Mouse (Mus musculus): ENCODE measurements at regions not wholly inside any gene's neighbourhood (a gene's known extent, or its start where the extent isn't known, plus 50 kb on each side); places are given as distances from the start of the nearest gene placed in this dataset.

GRCm38 (mm10) chr2:144123395-144124034, 90.7 kb downstream of the Banf2 start:
- 74% methylated on average over 8 of the region's 8 CpGs for WGBS
- no peaks in the 10 kb centered on the region for H3K36me3 ChIP-seq (replicated peaks)
- H3K27me3 ChIP-seq (replicated peaks; ENCODE audit: low read depth, poor library complexity, severe bottlenecking) = no peaks in the 10 kb centered on the region
- no peaks in the 10 kb centered on the region for H3K9me3 ChIP-seq
- H3K27ac ChIP-seq (replicated peaks) = no peak overlapping the region
- peaks cover 8% of the 10 kb centered on the region for H3K4me1 ChIP-seq
- peak; percentile 22 for DNase-seq (ENCODE audit: low spot score)
- no peak overlapping the region for H3K4me3 ChIP-seq

- H3K9me3 ChIP-seq = no peaks in the 10 kb centered on the region
- whole genome bisulfite sequencing = 76% methylated on average over 13 of the region's 13 CpGs
- no peak overlapping the region for H3K4me3 ChIP-seq
- H3K36me3 ChIP-seq (replicated peaks) = no peaks in the 10 kb centered on the region
- H3K4me1 ChIP-seq = peaks cover 8% of the 10 kb centered on the region
- H3K27me3 ChIP-seq (replicated peaks; ENCODE audit: low read depth, poor library complexity, severe bottlenecking) = no peaks in the 10 kb centered on the region
- no peak for DNase-seq (ENCODE audit: low spot score)
- no peak overlapping the region for H3K27ac ChIP-seq (replicated peaks)
These were observed 94.5 kb downstream of the Banf2 start for GRCm38 (mm10) chr2:144127082-144128037.

- WGBS = 79% methylated on average over 3 of the region's 3 CpGs
- Histone ChIP-seq H3K27ac (replicated peaks) (no peak overlapping the region), H3K4me1 (peaks cover 7% of the 10 kb centered on the region), H3K9me3 (no peaks in the 10 kb centered on the region), H3K36me3 (replicated peaks) (no peaks in the 10 kb centered on the region), H3K4me3 (no peak overlapping the region), H3K27me3 (replicated peaks; ENCODE audit: low read depth, poor library complexity, severe bottlenecking) (no peaks in the 10 kb centered on the region)
- DNase-seq (ENCODE audit: low spot score) = no peak
These were observed 95.2 kb downstream of the Banf2 start for GRCm38 (mm10) chr2:144128038-144128402.

DNA sequence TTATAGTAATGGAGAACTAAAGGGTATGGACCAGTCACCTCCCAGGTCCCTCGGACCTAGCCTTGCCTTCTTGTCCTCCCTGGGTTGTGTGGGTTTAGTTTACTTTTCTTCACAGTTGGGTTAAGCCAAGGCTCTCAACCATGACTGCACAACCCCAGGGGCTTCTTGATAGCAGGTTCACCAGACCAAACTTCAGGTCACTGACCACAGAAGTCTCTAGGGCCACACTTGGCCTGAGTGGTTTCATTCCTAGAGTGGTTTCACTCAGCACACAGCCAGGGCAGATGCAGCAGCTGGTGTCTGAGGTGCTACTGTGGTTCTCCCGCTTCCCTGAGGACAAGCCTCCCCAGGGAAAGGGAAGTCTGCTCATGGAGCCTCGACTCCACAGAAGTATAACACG, 95.7 kb downstream of the Banf2 start:
- Histone ChIP-seq H3K27me3 (replicated peaks; ENCODE audit: low read depth, poor library complexity, severe bottlenecking) (no peaks in the 10 kb centered on the region), H3K9me3 (no peaks in the 10 kb centered on the region), H3K36me3 (replicated peaks) (no peaks in the 10 kb centered on the region), H3K4me1 (peaks cover 2% of the 10 kb centered on the region), H3K4me3 (no peak overlapping the region), H3K27ac (replicated peaks) (no peak overlapping the region)
- no peak for DNase-seq (ENCODE audit: low spot score)
- 81% methylated on average over 4 of the region's 4 CpGs for WGBS

GRCm38 (mm10) chr2:144133806-144134574, 101.1 kb downstream of the Banf2 start:
- 59% methylated on average over 14 of the region's 14 CpGs for WGBS
- H3K27ac ChIP-seq (replicated peaks) = peak overlapping the region; percentile 80
- no peaks in the 10 kb centered on the region for H3K9me3 ChIP-seq
- peaks cover 24% of the 10 kb centered on the region for H3K4me1 ChIP-seq
- no peak overlapping the region for H3K4me3 ChIP-seq
- H3K36me3 ChIP-seq (replicated peaks) = no peaks in the 10 kb centered on the region
- DNase-seq (ENCODE audit: low spot score) = peak; percentile 41
- H3K27me3 ChIP-seq (replicated peaks; ENCODE audit: low read depth, poor library complexity, severe bottlenecking) = no peaks in the 10 kb centered on the region

DNA sequence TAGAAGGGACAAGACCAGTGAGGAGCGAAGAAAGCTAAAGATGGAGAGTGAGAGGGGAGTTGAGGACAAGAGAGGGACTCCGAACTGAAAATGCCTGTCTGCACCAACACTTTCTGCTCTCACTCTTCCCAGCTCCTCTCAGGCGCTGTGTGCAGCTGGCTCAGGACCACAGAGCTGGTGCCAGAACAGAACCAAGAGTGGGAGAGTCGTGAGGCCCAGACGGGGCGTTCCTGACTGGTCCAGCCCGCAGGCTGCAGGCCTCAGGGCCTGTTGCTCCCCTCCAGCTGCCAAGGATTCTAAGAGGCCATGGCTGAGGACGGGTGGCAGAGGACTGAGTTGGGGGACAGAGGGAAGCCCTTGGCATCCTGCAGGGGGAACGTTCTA, 101.7 kb downstream of the Banf2 start:
- Histone ChIP-seq H3K4me1 (peaks cover 30% of the 10 kb centered on the region), H3K9me3 (no peaks in the 10 kb centered on the region), H3K36me3 (replicated peaks) (no peaks in the 10 kb centered on the region), H3K27me3 (replicated peaks; ENCODE audit: low read depth, poor library complexity, severe bottlenecking) (no peaks in the 10 kb centered on the region), H3K4me3 (no peak overlapping the region), H3K27ac (replicated peaks) (peak overlapping the region; percentile 80)
- WGBS = 70% methylated on average over 9 of the region's 9 CpGs
- peak; percentile 17 for DNase-seq (ENCODE audit: low spot score)

DNA sequence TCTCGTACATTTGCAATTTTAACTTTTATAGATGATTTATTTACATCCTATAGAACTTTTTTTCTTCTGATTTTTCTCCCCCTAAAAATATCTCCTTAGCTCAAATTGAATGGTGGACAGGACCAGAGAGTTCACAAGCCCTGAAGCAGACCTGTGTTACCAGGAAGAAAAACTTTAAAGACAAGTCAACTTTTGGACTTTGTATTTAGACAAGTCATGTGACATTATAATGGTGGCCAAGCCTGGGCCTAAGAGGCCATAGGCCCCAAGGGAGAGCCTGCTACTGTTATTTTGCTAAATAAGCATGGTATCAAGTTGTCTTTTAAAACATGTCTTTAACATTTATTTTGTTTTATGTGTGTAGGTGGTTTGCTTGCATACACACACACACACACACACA, 102.7 kb downstream of the Banf2 start:
- no peak overlapping the region for H3K27ac ChIP-seq (replicated peaks)
- H3K4me1 ChIP-seq = peaks cover 31% of the 10 kb centered on the region
- H3K27me3 ChIP-seq (replicated peaks; ENCODE audit: low read depth, poor library complexity, severe bottlenecking) = no peaks in the 10 kb centered on the region
- 97% methylated on average over 1 of the region's 1 CpGs for WGBS
- no peaks in the 10 kb centered on the region for H3K9me3 ChIP-seq
- no peaks in the 10 kb centered on the region for H3K36me3 ChIP-seq (replicated peaks)
- no peak overlapping the region for H3K4me3 ChIP-seq
- DNase-seq (ENCODE audit: low spot score) = no peak

DNA sequence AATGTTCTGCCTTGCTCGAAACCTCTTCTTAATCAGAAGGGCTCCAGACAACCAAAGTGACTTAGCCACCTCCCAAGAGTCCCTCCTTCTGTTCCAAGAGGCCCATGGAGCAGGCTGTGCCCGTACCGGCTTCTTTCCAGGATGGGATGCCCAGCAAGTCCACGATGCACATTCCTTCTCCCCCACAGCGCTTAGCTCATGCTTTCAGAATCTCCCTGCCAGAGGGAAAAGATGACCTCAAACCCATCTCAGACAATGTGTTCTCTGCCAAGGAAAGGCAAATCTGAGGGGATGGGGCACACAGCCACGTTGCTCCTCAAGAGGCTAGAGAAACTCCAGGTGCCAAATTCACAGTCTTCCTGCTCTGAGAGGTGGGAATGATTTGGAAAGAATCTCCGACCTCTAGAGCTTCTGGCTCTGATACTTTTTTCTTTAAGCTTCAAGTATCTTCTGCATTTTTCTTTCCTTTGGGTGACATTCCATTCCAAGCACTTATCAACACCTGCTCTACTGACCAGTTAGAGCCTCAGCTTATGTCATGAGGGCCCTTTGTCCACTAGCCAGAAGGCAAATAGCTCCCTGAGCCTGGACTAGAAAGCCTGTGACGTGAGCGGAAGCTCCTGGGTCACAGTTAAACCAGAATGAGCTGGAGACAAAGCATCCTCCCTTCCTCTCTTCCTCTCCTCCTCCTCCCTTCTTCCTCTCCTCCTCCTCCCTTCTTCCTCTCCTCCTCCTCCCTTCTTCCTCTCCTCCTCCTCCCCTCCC, 110.9 kb downstream of the Banf2 start:
- no peaks in the 10 kb centered on the region for H3K27me3 ChIP-seq (replicated peaks; ENCODE audit: low read depth, poor library complexity, severe bottlenecking)
- H3K27ac ChIP-seq (replicated peaks) = no peak overlapping the region
- H3K4me1 ChIP-seq = peaks cover 6% of the 10 kb centered on the region
- H3K4me3 ChIP-seq = no peak overlapping the region
- no peaks in the 10 kb centered on the region for H3K9me3 ChIP-seq
- H3K36me3 ChIP-seq (replicated peaks) = no peaks in the 10 kb centered on the region
- DNase-seq (ENCODE audit: low spot score) = no peak
- WGBS = 83% methylated on average over 9 of the region's 9 CpGs

DNA sequence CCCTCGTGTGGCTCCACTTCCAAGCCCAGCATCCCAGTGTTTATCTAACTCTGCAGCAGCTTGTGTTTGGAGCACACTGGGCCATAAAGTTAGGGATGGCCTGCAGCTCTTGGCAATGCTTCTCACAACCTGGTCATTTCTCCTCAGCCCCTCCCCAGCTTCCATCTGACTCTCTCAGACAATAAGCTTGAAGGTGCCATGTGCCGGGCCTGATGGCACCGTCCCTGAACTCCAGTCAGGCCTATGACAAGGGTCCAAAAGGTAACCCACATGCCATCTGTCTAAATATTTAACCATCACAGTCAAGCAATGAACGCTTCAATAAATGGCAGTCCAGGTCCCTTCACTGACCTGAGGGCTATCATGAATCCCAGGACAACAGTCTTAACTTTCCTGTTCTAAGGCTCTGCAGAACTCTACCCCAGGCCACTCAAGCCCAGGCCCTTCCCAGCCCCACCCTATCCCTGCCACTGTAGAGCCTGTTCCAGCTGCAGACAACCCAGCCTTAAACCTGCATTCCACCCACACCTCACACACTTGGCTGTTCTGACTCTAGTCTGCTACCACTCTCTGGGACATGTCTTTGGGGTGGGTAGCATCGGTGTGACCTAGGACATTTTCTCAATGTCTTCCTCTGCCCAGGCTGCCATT, 111.8 kb downstream of the Banf2 start:
- peaks cover under 1% of the 10 kb centered on the region; the same call in 1 of the 2 replicates for H3K4me1 ChIP-seq
- no peak for DNase-seq (ENCODE audit: low spot score)
- H3K27ac ChIP-seq (replicated peaks) = no peak overlapping the region
- no peaks in the 10 kb centered on the region for H3K9me3 ChIP-seq
- 85% methylated on average over 5 of the region's 5 CpGs for WGBS
- H3K27me3 ChIP-seq (replicated peaks; ENCODE audit: low read depth, poor library complexity, severe bottlenecking) = no peaks in the 10 kb centered on the region
- H3K4me3 ChIP-seq = no peak overlapping the region
- H3K36me3 ChIP-seq (replicated peaks) = no peaks in the 10 kb centered on the region

DNA sequence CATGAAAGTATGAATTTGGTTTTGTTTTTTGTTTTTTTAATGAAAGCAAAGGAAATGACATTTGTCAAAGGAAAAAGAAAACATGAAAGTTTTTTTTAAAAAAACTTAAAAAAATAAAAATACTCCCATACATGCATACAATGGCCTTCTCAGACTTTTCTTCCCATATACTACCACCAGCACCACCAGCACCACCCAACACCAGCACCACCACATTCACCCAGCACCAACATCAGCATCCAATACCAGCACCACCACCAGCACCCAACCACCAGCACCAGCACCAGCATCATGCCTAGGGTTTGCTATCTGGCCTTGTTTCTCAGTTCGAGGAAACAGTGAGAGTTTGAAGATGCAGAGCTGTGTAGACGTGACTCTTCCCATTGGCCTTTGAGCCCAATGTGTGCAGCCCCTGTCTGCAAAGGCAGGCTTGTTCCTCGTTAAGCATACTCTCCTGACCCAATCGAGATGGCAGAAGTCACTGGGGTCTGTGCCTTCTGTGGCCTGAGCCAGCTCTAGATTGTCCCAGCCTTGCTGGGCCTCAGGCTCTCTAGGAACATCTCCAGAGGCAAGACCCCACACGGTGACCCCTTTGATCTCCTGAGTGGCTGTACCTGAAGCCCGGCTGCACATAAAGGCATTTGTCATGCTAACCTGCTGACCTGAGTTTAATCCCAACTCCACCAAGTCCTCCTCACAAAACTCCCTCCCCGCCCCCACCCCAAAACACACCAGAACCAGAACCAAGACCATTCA, 113.8 kb upstream of the Mgme1 start:
- DNase-seq (ENCODE audit: low spot score) = no peak
- no peak overlapping the region for H3K4me3 ChIP-seq
- H3K36me3 ChIP-seq (replicated peaks) = no peaks in the 10 kb centered on the region
- peaks cover 41% of the 10 kb centered on the region for H3K27me3 ChIP-seq (replicated peaks; ENCODE audit: low read depth, poor library complexity, severe bottlenecking)
- no peaks in the 10 kb centered on the region for H3K9me3 ChIP-seq
- no peak overlapping the region for H3K27ac ChIP-seq (replicated peaks)
- peaks cover 42% of the 10 kb centered on the region for H3K4me1 ChIP-seq
- 20% methylated on average over 7 of the region's 7 CpGs for WGBS

- Histone ChIP-seq H3K36me3 (replicated peaks) (no peaks in the 10 kb centered on the region), H3K4me3 (no peak overlapping the region), H3K4me1 (peaks cover 44% of the 10 kb centered on the region), H3K27me3 (replicated peaks; ENCODE audit: low read depth, poor library complexity, severe bottlenecking) (peaks cover 44% of the 10 kb centered on the region), H3K27ac (replicated peaks) (no peak overlapping the region), H3K9me3 (no peaks in the 10 kb centered on the region)
- DNase-seq (ENCODE audit: low spot score) = no peak
- 16% methylated on average over 2 of the region's 2 CpGs for WGBS
These were observed 113.1 kb upstream of the Mgme1 start for GRCm38 (mm10) chr2:144157343-144157742.
